Mouse (Mus musculus) midbrain, embryonic 10.5 days (tissue): ENCODE measurements around the gene Sntb2. TPM values are rescaled to one million over a fixed set of nuclear protein-coding genes. Genes with fewer than 3 reads are reported as not detected.

ENCODE experiments used
- DNase-seq: peaks from one replicate; pipeline ENCODE4 v3.0.0-alpha.2; 2017; ENCODE audit warnings: low spot score
- H3K27ac ChIP-seq: fragments of 300-500 bp; sonication (generic); replicated peaks from 2 replicates; pipeline ENCODE4 v1.5.1; 2016; ENCODE audit warnings: mild to moderate bottlenecking
- H3K27me3 ChIP-seq: fragments of 300-500 bp; sonication (generic); 2 replicates; pipeline ENCODE4 v1.6.1; 2016; ENCODE audit warnings: low read depth, mild to moderate bottlenecking; ENCODE audit not compliant: poor library complexity, severe bottlenecking
- H3K36me3 ChIP-seq: fragments of 300-500 bp; sonication (generic); 2 replicates; pipeline ENCODE4 v1.6.1; 2016; ENCODE audit warnings: mild to moderate bottlenecking, moderate library complexity
- H3K4me1 ChIP-seq: fragments of 300-500 bp; sonication (generic); 2 replicates; pipeline ENCODE4 v1.6.1; 2016
- H3K4me3 ChIP-seq: fragments of 300-500 bp; sonication (generic); 2 replicates; pipeline ENCODE4 v1.5.1; 2016; ENCODE audit warnings: mild to moderate bottlenecking, moderate library complexity
- H3K9me3 ChIP-seq: fragments of 300-500 bp; sonication (generic); replicated peaks from 2 replicates; pipeline ENCODE4 v1.6.1; 2016; ENCODE audit warnings: mild to moderate bottlenecking
- WGBS: fragments of 180-500 bp; shearing (Covaris S2); methylation state at CpG from one replicate; pipeline ENCODE4 v1.1.7; 2016; 5-methylcytosine and 5-hydroxymethylcytosine counted together
- polyA plus RNA-seq: library from polyadenylated mRNA; unstranded; fragments of >200 nt; fragmentation: Nextera tagmentation; extraction: Ambion mirVana; gene quantifications from 2 replicates; pipeline ENCODE4 v1.2.1, GENCODE M21; 2016

Gene Sntb2
- polyA plus RNA-seq, 1 experiment from 2014 or later: 9.2 TPM

DNA sequence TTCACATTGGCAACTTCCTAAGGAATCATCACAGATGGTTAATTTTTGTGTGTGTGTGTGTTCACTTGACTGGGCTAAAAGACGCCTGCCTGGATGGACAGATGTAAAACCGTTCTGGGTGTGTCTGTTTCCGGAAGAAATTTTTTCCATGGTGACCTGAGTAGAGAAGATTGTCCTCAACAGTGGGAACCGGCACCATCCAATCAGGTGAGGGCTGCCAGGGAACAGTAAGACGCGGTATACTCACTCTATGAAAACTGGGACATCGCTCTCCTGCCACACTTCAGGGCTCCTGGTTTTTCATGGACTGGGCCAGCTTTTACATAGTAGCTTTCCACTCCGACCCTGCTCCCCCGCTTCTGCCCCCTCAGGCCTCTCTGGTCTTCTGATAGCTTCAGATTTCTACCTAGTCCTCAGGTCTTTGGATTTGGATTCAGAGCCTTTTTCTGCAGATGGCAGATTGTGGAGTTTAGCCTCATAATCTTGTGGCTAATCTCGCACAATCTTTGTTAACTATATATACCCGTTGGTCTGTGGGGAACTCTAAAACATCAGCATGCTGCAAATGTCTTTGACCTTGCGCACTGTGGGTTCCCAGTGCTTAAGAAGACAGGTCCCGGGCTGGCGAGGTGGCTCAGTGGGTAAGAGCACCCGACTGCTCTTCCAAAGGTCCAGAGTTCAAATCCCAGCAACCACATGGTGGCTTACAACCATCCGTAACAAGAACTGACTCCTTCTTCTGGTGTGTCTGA, 1.1 kb upstream of the Sntb2 start:
- WGBS: 79% methylated on average over 16 of the region's 16 CpGs
- no peak overlapping the region for H3K4me3 ChIP-seq
- H3K9me3 ChIP-seq: no peaks in the 10 kb centered on the region
- H3K36me3 ChIP-seq: no peaks in the 10 kb centered on the region
- no peak for DNase-seq
- peaks cover 35% of the 10 kb centered on the region for H3K27me3 ChIP-seq
- no peak overlapping the region for H3K27ac ChIP-seq
- peaks cover 31% of the 10 kb centered on the region for H3K4me1 ChIP-seq

DNA sequence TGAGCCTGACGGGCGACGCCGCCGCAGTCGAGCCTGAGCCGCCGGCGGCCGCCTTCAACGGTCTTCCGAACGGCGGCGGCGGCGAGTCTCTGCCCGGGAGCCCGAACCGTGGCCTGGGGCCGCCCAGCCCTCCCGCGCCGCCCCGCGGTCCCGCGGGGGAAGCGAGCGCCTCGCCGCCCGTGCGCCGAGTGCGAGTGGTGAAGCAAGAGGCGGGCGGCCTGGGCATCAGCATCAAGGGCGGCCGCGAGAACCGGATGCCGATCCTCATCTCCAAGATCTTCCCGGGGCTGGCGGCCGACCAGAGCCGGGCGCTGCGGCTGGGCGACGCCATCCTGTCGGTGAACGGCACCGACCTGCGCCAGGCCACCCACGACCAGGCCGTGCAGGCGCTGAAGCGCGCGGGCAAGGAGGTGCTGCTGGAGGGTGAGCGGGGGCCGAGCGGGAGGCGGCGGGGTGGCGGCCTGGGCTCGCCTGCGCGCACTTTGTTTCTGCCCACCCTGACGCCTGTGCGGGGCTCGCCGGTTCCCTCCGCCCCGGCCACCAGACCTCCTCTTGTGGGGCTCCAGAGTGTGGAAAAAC, 438 bp downstream of the Sntb2 start:
- peak; percentile 72 for DNase-seq
- Histone ChIP-seq H3K27me3 (peaks cover 35% of the 10 kb centered on the region), H3K36me3 (no peaks in the 10 kb centered on the region), H3K27ac (peak overlapping the region; percentile 94), H3K4me1 (peaks cover 31% of the 10 kb centered on the region), H3K4me3 (peak overlapping the region; percentile 88), H3K9me3 (no peaks in the 10 kb centered on the region)
- whole genome bisulfite sequencing: under 1% methylated on average over 69 of the region's 76 CpGs

- Histone ChIP-seq H3K4me1 (peaks cover 31% of the 10 kb centered on the region), H3K4me3 (peak overlapping the region; percentile 88), H3K36me3 (no peaks in the 10 kb centered on the region), H3K27ac (peak overlapping the region; percentile 94), H3K9me3 (no peaks in the 10 kb centered on the region), H3K27me3 (peaks cover 29% of the 10 kb centered on the region)
- DNase-seq: peak; percentile 58
- WGBS: 2% methylated on average over 26 of the region's 26 CpGs
These were observed 1.0 kb downstream of the Sntb2 start for GRCm38 (mm10) chr8:106936478-106937051.

- H3K27ac ChIP-seq: peak overlapping the region; percentile 94
These were observed 1.7 kb downstream of the Sntb2 start for GRCm38 (mm10) chr8:106937081-106937800.

GRCm38 (mm10) chr8:106941806-106942205, 6.3 kb downstream of the Sntb2 start:
- 97% methylated on average over 3 of the region's 3 CpGs for WGBS
- Histone ChIP-seq H3K27ac (no peak overlapping the region), H3K4me1 (peaks cover 14% of the 10 kb centered on the region)

More at GRCm38 (mm10) chr8:106937081-106937800, 1.7 kb downstream of the Sntb2 start:
- 55% methylated on average over 14 of the region's 14 CpGs for WGBS
- H3K9me3 ChIP-seq: no peaks in the 10 kb centered on the region
- DNase-seq: no peak
- peak overlapping the region; percentile 88 for H3K4me3 ChIP-seq
- H3K4me1 ChIP-seq: peaks cover 30% of the 10 kb centered on the region
- peaks cover 23% of the 10 kb centered on the region for H3K27me3 ChIP-seq
- no peaks in the 10 kb centered on the region for H3K36me3 ChIP-seq

GRCm38 (mm10) chr8:106943874-106944418, 8.4 kb downstream of the Sntb2 start:
- no peaks in the 10 kb centered on the region for H3K9me3 ChIP-seq
- H3K27ac ChIP-seq: no peak overlapping the region
- no peaks in the 10 kb centered on the region for H3K27me3 ChIP-seq
- WGBS: 85% methylated on average over 3 of the region's 3 CpGs
- 0 out of 2 replicates have a peak, but pooled peaks cover 7% of the 10 kb centered on the region for H3K36me3 ChIP-seq
- H3K4me1 ChIP-seq: no peaks in the 10 kb centered on the region
- DNase-seq: no peak
- no peak overlapping the region for H3K4me3 ChIP-seq

More at GRCm38 (mm10) chr8:106941806-106942205, 6.3 kb downstream of the Sntb2 start:
- no peak for DNase-seq
- Histone ChIP-seq H3K9me3 (no peaks in the 10 kb centered on the region), H3K4me3 (no peak overlapping the region), H3K36me3 (0 out of 2 replicates have a peak, but pooled peaks cover 7% of the 10 kb centered on the region), H3K27me3 (no peaks in the 10 kb centered on the region)

DNA sequence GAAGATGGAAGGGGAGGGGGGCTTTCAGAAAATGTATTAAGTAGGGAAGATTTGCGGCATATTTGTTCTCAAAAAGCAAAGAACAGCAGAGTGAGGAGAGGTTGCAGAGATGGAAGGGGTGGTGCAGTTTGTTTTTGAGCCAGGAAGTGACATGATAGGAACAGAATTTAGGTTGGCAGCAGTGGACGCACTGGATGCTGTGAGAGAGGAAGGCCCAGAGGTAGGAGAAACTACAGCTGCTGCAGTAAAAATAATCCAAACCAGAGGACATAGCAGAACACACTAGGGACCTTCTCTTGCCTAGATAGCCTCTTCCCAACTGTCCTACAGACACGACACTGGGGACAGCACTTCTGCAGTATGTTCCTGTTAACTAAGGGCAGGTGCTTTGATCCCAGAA, 9.2 kb downstream of the Sntb2 start:
- H3K27ac ChIP-seq: no peak overlapping the region
- whole genome bisulfite sequencing: 76% methylated on average over 3 of the region's 3 CpGs
- no peaks in the 10 kb centered on the region for H3K27me3 ChIP-seq
- H3K4me1 ChIP-seq: no peaks in the 10 kb centered on the region
- H3K36me3 ChIP-seq: 0 out of 2 replicates have a peak, but pooled peaks cover 7% of the 10 kb centered on the region
- H3K9me3 ChIP-seq: no peaks in the 10 kb centered on the region
- no peak overlapping the region for H3K4me3 ChIP-seq
- no peak for DNase-seq

DNA sequence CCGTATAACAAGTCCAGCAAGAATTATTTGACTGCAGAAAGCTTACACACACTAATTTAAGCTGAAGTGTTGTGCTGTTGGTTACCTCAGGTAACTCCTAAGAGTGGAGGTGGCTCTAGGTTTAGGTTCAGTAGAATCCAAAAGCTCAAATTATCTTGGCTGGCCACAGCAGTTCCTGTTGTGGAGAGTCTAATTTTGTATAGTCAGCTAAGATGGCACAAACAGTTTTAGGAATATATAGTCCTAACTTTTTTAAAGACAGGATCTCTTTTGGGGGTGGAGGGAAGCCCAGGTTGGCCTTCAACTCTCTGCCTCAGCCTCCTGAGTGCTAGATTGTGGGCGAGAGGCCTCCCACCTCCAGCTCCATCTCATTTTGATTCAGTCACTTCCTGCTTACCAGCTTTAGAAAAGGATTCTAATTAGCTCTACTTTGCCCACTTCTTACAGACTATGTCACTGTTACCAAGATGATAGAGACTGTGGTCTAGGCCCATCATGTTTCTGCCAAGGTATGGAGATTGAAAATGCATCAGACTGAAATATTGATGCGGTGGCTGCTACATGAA, 13.2 kb downstream of the Sntb2 start:
- Histone ChIP-seq H3K27ac (no peak overlapping the region), H3K27me3 (no peaks in the 10 kb centered on the region), H3K4me3 (no peak overlapping the region), H3K9me3 (no peaks in the 10 kb centered on the region), H3K4me1 (no peaks in the 10 kb centered on the region), H3K36me3 (0 out of 2 replicates have a peak, but pooled peaks cover 3% of the 10 kb centered on the region)
- DNase-seq: no peak
- WGBS: 83% methylated on average over 3 of the region's 3 CpGs

- H3K4me3 ChIP-seq: no peak overlapping the region
- no peaks in the 10 kb centered on the region for H3K36me3 ChIP-seq
- no peaks in the 10 kb centered on the region for H3K27me3 ChIP-seq
- no peaks in the 10 kb centered on the region for H3K9me3 ChIP-seq
- no peaks in the 10 kb centered on the region for H3K4me1 ChIP-seq
- no peak for DNase-seq
- WGBS: 83% methylated on average over 4 of the region's 4 CpGs
- no peak overlapping the region for H3K27ac ChIP-seq
These were observed 16.2 kb downstream of the Sntb2 start for GRCm38 (mm10) chr8:106951707-106952106.

GRCm38 (mm10) chr8:106953571-106953970, 18.0 kb downstream of the Sntb2 start:
- 92% methylated on average over 4 of the region's 4 CpGs for WGBS
- Histone ChIP-seq H3K4me1 (no peaks in the 10 kb centered on the region), H3K27me3 (no peaks in the 10 kb centered on the region), H3K4me3 (no peak overlapping the region), H3K27ac (no peak overlapping the region), H3K9me3 (no peaks in the 10 kb centered on the region), H3K36me3 (no peaks in the 10 kb centered on the region)
- no peak for DNase-seq

DNA sequence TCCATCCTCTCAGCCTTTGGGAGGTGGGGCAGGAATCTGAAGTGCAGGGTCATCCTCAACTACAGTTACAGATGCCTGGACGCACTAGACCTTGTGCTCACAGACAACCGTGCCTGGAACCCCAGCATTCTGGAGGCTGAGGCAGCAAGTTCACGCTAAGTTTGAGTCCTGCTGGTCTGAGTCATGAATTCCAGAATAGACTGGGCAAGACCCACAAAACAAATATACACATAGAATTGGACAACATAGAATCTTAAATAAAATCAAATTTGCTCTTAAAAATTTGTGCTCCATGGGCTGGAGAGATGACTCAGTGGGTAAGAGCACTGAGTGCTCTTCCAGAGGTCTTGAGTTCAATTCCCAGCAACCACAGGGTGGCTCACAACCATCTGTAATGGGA, 21.5 kb downstream of the Sntb2 start:
- DNase-seq: no peak
- no peaks in the 10 kb centered on the region for H3K36me3 ChIP-seq
- no peak overlapping the region for H3K27ac ChIP-seq
- 89% methylated on average over 3 of the region's 3 CpGs for WGBS
- no peaks in the 10 kb centered on the region for H3K27me3 ChIP-seq
- no peaks in the 10 kb centered on the region for H3K9me3 ChIP-seq
- no peaks in the 10 kb centered on the region for H3K4me1 ChIP-seq
- H3K4me3 ChIP-seq: no peak overlapping the region

DNA sequence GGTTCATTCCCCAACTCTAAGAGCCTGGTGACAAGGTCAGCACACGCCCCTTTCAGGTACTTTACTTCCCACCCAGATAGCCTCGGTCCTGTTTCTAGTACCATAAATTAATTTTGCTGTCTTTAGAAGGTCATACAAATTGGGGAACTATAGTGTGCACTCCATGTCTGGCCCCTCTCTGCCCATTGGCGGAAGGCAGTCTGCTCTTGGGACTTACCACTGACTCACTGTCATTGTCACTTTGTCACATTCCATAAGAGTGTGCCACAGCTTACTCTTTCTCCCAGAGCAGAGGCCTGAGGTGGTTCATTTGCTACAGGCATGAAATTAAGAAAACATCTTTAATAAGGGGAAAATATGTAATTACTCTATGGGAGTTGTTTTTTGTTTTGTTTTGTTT, 22.7 kb downstream of the Sntb2 start:
- Histone ChIP-seq H3K9me3 (no peaks in the 10 kb centered on the region), H3K27me3 (no peaks in the 10 kb centered on the region), H3K4me3 (no peak overlapping the region), H3K27ac (no peak overlapping the region), H3K36me3 (no peaks in the 10 kb centered on the region), H3K4me1 (peaks cover 3% of the 10 kb centered on the region)
- DNase-seq: no peak
- WGBS: 92% methylated on average over 3 of the region's 3 CpGs
